Mouse (Mus musculus) forebrain, postnatal 0 days (tissue): Measurements from ENCODE around the gene Maml2. TPM values are rescaled to one million over a fixed set of nuclear protein-coding genes. Genes with fewer than 3 reads are reported as not detected.

Source experiments
- ATAC-seq: fragments of 200-750 bp; cut with Nextera tagmentation; 2 replicates; pipeline ENCODE4 v1.8.0; 2017; ENCODE audit warnings: mild to moderate bottlenecking, moderate library complexity
- DNase-seq: peaks from one replicate; pipeline ENCODE4 v3.0.0-alpha.2; 2015
- H3K27ac ChIP-seq: fragments of 300-500 bp; sonication (generic); 2 replicates; pipeline ENCODE4 v1.5.1; 2014; ENCODE audit warnings: low read depth, mild to moderate bottlenecking, antibody characterized with exemption, low read length, moderate library complexity, mixed read lengths
- H3K27me3 ChIP-seq: fragments of 300-500 bp; sonication (generic); 2 replicates; pipeline ENCODE4 v1.6.1; 2014; ENCODE audit warnings: mild to moderate bottlenecking, low read length, mixed read lengths; ENCODE audit not compliant: insufficient read depth
- H3K36me3 ChIP-seq: fragments of 300-500 bp; sonication (generic); 2 replicates; pipeline ENCODE4 v1.6.1; 2014; ENCODE audit warnings: mild to moderate bottlenecking, moderate library complexity; ENCODE audit not compliant: insufficient read depth
- H3K4me1 ChIP-seq: fragments of 300-500 bp; sonication (generic); 2 replicates; pipeline ENCODE4 v1.6.1; 2014; ENCODE audit warnings: antibody characterized with exemption; ENCODE audit not compliant: insufficient read depth
- H3K4me2 ChIP-seq: fragments of 300-500 bp; sonication (generic); 2 replicates; pipeline ENCODE4 v1.6.1; 2014; ENCODE audit warnings: low read depth, mild to moderate bottlenecking, moderate library complexity
- H3K4me3 ChIP-seq: fragments of 300-500 bp; sonication (generic); 2 replicates; pipeline ENCODE4 v1.5.1; 2014; ENCODE audit warnings: low read depth, low read length, mixed read lengths
- H3K9ac ChIP-seq: fragments of 300-500 bp; sonication (generic); 2 replicates; pipeline ENCODE4 v1.6.1; 2014; ENCODE audit warnings: mild to moderate bottlenecking
- H3K9me3 ChIP-seq: fragments of 300-500 bp; sonication (generic); 2 replicates; pipeline ENCODE4 v1.6.1; 2016; ENCODE audit warnings: low read length
- CTCF ChIP-seq: sonication (generic); IDR thresholded peaks from 2 replicates; pipeline ENCODE4 v1.5.1; 2016; ENCODE audit warnings: antibody characterized with exemption, control low read depth, low read depth
- WGBS: fragments of 180-500 bp; shearing (Covaris S2); extraction: QIAGEN DNeasy Blood & Tissue Kit; methylation state at CpG from one replicate; pipeline ENCODE4 v1.1.7; 2014; 5-methylcytosine and 5-hydroxymethylcytosine counted together
- polyA plus RNA-seq: library from polyadenylated mRNA; unstranded; fragments of >200 nt; fragmentation: Nextera tagmentation; extraction: Ambion mirVana; gene quantifications from 2 replicates; pipeline ENCODE4 v1.2.1, GENCODE M21; 2015
- total RNA-seq: library from RNA; depleted of rRNA; stranded (reverse); fragments of >200 nt; gene quantifications from 2 replicates; pipeline ENCODE4 v1.2.3, GENCODE M21; 2014

Gene Maml2
- total and polyA plus RNA-seq, 2 experiments from 2014 or later, result 6.4 to 9.5 TPM

DNA sequence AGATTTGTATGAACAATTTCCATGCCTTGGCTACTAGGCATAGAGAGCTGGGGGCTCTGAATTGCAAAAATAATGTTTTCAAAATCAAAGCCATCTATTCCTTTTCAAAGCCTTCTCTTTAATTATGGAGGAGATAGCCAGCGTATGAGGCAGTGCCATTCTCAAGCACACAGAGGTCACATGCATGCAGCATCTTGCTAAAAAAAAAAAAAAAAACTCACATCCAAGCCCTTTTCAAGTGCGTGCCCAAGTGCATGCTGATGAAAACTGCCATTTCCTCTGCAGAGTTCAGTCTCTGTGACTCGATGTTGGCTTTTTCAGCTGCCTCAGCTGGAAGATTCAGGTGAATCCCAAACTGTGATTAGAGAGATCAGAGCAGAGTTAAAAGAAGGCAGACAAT is 304.0 kb downstream of the Maml2 start:
- Histone ChIP-seq H3K27me3 (no peaks in the 10 kb centered on the region), H3K9me3 (no peaks in the 10 kb centered on the region), H3K27ac (no peak overlapping the region), H3K4me3 (no peak overlapping the region), H3K36me3 (no peaks in the 10 kb centered on the region), H3K4me2 (no peak overlapping the region), H3K9ac (no peak overlapping the region), H3K4me1 (no peaks in the 10 kb centered on the region)
- DNase-seq (no peak), ATAC-seq (no peak)
- 65% methylated on average over 3 of the region's 3 CpGs for WGBS
- no peak for TF ChIP-seq CTCF

DNA sequence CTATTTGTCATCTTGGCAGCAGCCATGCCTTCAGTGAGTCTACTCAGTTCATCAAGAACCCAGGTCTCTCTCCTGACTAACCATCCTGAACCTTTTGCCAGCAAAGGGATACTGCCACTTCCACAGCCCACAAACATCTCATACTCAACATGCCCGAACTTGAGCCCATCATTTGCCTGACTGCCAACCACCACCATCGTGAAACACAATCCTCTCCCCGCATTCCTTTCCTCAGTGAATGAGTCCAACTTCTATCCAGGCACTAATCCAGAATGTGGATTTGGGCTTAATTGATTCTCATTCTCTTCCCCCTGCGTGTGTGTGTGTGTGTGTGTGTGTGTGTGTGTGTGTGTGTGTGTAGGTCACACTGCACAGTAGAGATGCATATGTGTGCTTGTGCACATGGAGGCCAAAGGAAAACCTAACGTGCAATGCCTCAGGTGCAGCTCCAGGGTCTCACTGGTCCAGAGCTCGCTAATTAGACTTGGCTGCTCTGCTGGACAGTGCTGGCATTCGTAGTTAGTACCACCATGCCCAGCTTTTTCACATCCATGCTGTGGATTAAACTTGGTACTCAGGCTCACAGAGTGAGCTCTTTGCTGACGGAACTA is 305.9 kb downstream of the Maml2 start:
- Histone ChIP-seq H3K9me3 (no peaks in the 10 kb centered on the region), H3K4me3 (no peak overlapping the region), H3K4me2 (no peak overlapping the region), H3K36me3 (no peaks in the 10 kb centered on the region), H3K4me1 (no peaks in the 10 kb centered on the region), H3K27me3 (no peaks in the 10 kb centered on the region), H3K27ac (no peak overlapping the region), H3K9ac (no peak overlapping the region)
- ATAC-seq, result peak; percentile 36; the same call in 1 of the 2 replicates
- WGBS, result 45% methylated on average over 8 of the region's 8 CpGs
- no peak for TF ChIP-seq CTCF
- no peak for DNase-seq

DNA sequence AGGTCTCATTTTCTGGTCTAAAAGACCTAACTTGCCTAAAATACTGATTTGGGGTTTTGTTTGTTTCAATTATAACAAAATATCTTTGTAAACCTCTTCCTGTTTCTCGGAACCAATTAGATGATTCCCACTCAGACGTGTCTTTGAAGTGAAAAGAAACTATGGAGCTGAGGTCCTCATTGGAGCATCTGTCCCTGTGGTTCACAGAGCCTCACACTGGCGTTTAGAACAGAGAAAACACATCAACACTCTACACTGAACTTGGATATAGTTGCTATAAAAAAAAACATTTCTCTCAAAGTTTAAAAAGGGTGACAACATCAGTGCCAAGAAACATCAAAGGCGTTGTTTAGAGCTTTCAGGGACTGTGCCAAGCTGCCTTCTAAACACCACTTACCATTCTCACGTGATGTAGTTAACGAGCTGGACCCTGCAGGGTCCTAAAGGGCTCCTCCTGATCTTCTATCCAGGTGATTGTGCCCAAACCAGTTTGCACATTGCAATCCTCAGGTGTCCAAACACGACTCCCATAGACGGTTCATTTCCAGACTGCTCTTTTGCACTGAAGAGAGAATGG is 309.9 kb downstream of the Maml2 start:
- no peak overlapping the region for H3K27ac ChIP-seq
- WGBS, result 30% methylated on average over 8 of the region's 8 CpGs
- H3K4me1 ChIP-seq, result peaks cover 4% of the 10 kb centered on the region; the same call in 1 of the 2 replicates
- H3K36me3 ChIP-seq, result no peaks in the 10 kb centered on the region
- DNase-seq (no peak), ATAC-seq (peak; percentile 80)
- H3K4me3 ChIP-seq, result no peak overlapping the region
- no peak for TF ChIP-seq CTCF
- no peak overlapping the region for H3K4me2 ChIP-seq
- no peaks in the 10 kb centered on the region for H3K9me3 ChIP-seq
- H3K27me3 ChIP-seq, result no peaks in the 10 kb centered on the region
- no peak overlapping the region for H3K9ac ChIP-seq

DNA sequence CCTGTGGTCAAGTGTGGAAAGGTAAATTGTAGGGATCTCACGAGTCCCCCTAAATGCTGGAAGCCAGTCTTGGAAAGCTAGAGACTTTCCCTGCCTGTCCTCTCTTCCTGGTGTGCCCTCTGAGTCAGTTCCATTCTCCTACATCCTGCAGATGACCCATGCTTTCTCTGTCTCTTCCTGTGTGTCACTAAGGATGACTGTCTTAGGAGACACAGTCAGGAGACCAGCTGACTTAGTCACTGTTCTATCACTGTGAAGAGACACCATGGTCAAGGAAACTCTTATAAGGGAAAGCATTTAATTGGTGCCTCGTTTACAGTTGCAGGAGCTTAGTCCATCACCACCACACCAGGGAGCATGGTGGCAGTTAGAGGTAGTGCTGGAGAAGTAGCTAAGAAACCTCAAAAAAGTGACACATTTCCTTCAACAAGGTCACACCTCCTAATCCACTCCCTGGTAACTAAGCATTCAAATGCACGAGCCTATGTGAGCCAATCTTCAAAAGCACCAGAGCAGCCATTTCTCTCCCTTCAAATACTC is 310.8 kb downstream of the Maml2 start:
- H3K4me3 ChIP-seq, result no peak overlapping the region
- WGBS, result 55% methylated on average over 3 of the region's 3 CpGs
- no peaks in the 10 kb centered on the region for H3K27me3 ChIP-seq
- H3K4me2 ChIP-seq, result no peak overlapping the region
- ATAC-seq (no peak), DNase-seq (no peak)
- H3K36me3 ChIP-seq, result no peaks in the 10 kb centered on the region
- peaks cover 6% of the 10 kb centered on the region; the same call in 1 of the 2 replicates for H3K4me1 ChIP-seq
- H3K27ac ChIP-seq, result no peak overlapping the region
- no peak for TF ChIP-seq CTCF
- H3K9me3 ChIP-seq, result no peaks in the 10 kb centered on the region
- H3K9ac ChIP-seq, result no peak overlapping the region

DNA sequence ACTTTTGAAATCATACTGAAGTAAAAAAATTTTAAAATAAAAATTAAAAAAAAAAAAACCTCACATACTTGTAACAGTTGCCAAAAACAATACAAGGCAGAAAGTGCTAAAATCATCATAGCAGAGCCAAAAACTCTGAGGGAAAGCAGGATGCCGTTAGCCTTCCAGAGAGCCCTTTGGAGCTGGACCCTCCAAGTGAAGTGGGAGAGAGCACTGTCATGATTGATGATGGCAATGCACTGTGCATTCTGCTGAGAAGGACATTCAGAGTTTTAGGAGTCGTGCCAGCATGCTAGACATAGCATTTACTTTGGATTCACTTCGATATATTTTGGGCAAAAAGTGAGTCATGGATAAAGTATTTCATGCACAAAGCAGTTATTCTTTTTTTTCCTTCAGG is 313.8 kb downstream of the Maml2 start:
- DNase-seq (no peak), ATAC-seq (no peak)
- Histone ChIP-seq H3K36me3 (no peaks in the 10 kb centered on the region), H3K27me3 (no peaks in the 10 kb centered on the region), H3K27ac (no peak overlapping the region), H3K4me3 (no peak overlapping the region), H3K9me3 (no peaks in the 10 kb centered on the region), H3K9ac (no peak overlapping the region), H3K4me2 (no peak overlapping the region), H3K4me1 (peaks cover 8% of the 10 kb centered on the region; the same call in 1 of the 2 replicates)
- WGBS, result 60% methylated on average over 3 of the region's 3 CpGs
- no peak for TF ChIP-seq CTCF

DNA sequence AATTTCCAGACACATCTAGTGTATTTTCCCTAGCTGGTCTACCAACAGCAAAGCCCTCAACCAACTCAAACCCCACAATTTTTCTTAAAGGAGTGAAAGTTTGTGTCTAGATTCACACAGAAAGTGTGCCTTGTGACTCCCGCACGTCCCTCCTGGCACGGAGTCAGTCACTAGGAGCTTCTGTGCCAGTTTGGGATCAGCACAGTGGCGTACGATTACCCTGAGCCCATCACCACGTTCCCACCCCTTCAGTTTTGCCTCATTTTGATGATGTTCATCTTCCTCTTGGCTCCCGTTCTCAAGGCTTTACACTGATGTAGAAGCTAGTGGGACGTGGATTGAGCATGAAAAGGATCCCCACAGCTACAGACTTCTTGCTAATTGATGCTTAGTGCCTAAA is 314.6 kb downstream of the Maml2 start:
- H3K27me3 ChIP-seq, result no peaks in the 10 kb centered on the region
- no peak for ATAC-seq

More for the DNA sequence above, 314.6 kb downstream of the Maml2 start:
- no peaks in the 10 kb centered on the region for H3K36me3 ChIP-seq
- no peak for DNase-seq
- H3K4me2 ChIP-seq, result no peak overlapping the region
- no peak overlapping the region for H3K27ac ChIP-seq
- H3K9me3 ChIP-seq, result no peaks in the 10 kb centered on the region
- no peak for TF ChIP-seq CTCF
- H3K9ac ChIP-seq, result no peak overlapping the region
- no peak overlapping the region for H3K4me3 ChIP-seq
- peaks cover 8% of the 10 kb centered on the region; the same call in 1 of the 2 replicates for H3K4me1 ChIP-seq
- WGBS, result 29% methylated on average over 8 of the region's 8 CpGs
